Mouse (Mus musculus) hindbrain, embryonic 14.5 days (tissue): ENCODE results near the gene Gpr84. TPM values are rescaled to one million over a fixed set of nuclear protein-coding genes. Genes with fewer than 3 reads are reported as not detected.
A peak's percentile ranks its signal among the peaks of the same experiment; 100 is the strongest.

Experiments
- ATAC-seq: fragments of 200-750 bp; cut with Nextera tagmentation; 2 replicates; pipeline ENCODE4 v1.8.0; 2017; ENCODE audit warnings: moderate number of reproducible peaks, mild to moderate bottlenecking, moderate TSS enrichment, moderate library complexity; ENCODE audit not compliant: low FRiP score
- DNase-seq: peaks from one replicate; pipeline ENCODE4 v3.0.0-alpha.2; 2015; ENCODE audit warnings: low spot score
- H3K27ac ChIP-seq: fragments of 300-500 bp; sonication (generic); 2 replicates; pipeline ENCODE4 v1.5.1; 2014; ENCODE audit warnings: mild to moderate bottlenecking, moderate library complexity
- H3K27me3 ChIP-seq: fragments of 300-500 bp; sonication (generic); 2 replicates; pipeline ENCODE4 v1.6.1; 2014; ENCODE audit warnings: mild to moderate bottlenecking, low read length, mixed read lengths; ENCODE audit not compliant: control insufficient read depth, insufficient read depth
- H3K36me3 ChIP-seq: fragments of 300-500 bp; sonication (generic); replicated peaks from 2 replicates; pipeline ENCODE4 v1.6.1; 2014; ENCODE audit not compliant: control insufficient read depth, insufficient read depth
- H3K4me1 ChIP-seq: fragments of 300-500 bp; sonication (generic); replicated peaks from 2 replicates; pipeline ENCODE4 v1.6.1; 2014; ENCODE audit warnings: antibody characterized with exemption, low read length, mixed read lengths; ENCODE audit not compliant: control insufficient read depth, insufficient read depth
- H3K4me2 ChIP-seq: fragments of 300-500 bp; sonication (generic); replicated peaks from 2 replicates; pipeline ENCODE4 v1.6.1; 2014; ENCODE audit warnings: mild to moderate bottlenecking, moderate library complexity
- H3K4me3 ChIP-seq: fragments of 300-500 bp; sonication (generic); replicated peaks from 2 replicates; pipeline ENCODE4 v1.5.1; 2014; ENCODE audit warnings: mild to moderate bottlenecking, low read length
- H3K9ac ChIP-seq: fragments of 300-500 bp; sonication (generic); 2 replicates; pipeline ENCODE4 v1.6.1; 2014
- H3K9me3 ChIP-seq: fragments of 300-500 bp; sonication (generic); 2 replicates; pipeline ENCODE4 v1.6.1; 2016; ENCODE audit warnings: low read length; ENCODE audit not compliant: control insufficient read depth
- WGBS: fragments of 180-500 bp; shearing (Covaris S2); extraction: QIAGEN DNeasy Blood & Tissue Kit; methylation state at CpG from one replicate; pipeline ENCODE4 v1.1.7; 2014; 5-methylcytosine and 5-hydroxymethylcytosine counted together
- polyA plus RNA-seq: library from polyadenylated mRNA; unstranded; fragments of >200 nt; fragmentation: Nextera tagmentation; extraction: Ambion mirVana; gene quantifications from 2 replicates; pipeline ENCODE4 v1.2.1, GENCODE M21; 2014

The Gpr84 gene
- 0.12 and 0.39 TPM in 2 replicates for polyA plus RNA-seq

DNA sequence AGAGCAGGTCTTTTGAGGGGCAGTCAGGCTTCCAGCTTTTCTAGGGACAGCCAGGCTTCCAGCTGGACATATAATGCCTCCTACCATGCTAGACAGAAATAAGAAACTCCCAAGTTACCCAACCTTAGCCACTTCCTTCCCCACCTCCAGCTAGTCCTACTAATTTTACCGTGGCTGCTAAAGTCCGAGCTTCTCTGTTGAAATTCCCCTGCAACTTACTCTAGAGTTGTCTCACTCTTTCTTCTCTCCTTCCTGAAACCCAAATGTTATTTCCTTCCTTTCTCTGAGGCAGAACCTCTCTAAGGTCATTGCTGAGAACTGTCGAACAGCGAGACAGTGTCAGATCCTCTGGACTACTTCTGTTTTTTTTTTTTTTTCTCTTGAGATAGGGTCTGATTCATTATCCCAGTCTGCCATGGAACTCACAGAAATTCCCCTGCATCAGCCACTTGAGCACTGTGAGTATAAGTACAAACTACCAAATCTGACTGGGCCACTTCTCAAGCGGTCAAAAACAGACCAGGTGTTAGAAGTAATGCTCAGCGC, at the start of gene Gpr84:
Gene Gpr84 (minus strand): TSS at position 248 of the 546 bp plus-strand sequence.
- 84% methylated on average over 6 of the region's 6 CpGs for WGBS
- H3K4me2 ChIP-seq: no peak within 1 kb of the TSS
- no peak within 1 kb of the TSS for H3K9ac ChIP-seq
- no peak within 1 kb of the TSS for H3K4me3 ChIP-seq
- H3K27ac ChIP-seq: no peak within 1 kb of the TSS
- ATAC-seq: no peak
- peaks cover 4% of the 10 kb centered on the region; the same call in 1 of the 2 replicates for H3K36me3 ChIP-seq
- peaks cover 27% of the 10 kb centered on the region for H3K4me1 ChIP-seq
- no peak for DNase-seq
- H3K9me3 ChIP-seq: no peaks in the 10 kb centered on the region
- H3K27me3 ChIP-seq: no peaks in the 10 kb centered on the region

GRCm38 (mm10) chr15:103359869-103360602, 49.6 kb upstream of the Gpr84 start:
- 88% methylated on average over 5 of the region's 5 CpGs for WGBS
- no peaks in the 10 kb centered on the region for H3K36me3 ChIP-seq
- H3K27ac ChIP-seq: no peak overlapping the region
- no peaks in the 10 kb centered on the region for H3K9me3 ChIP-seq
- H3K4me1 ChIP-seq: no peaks in the 10 kb centered on the region
- DNase-seq (no peak), ATAC-seq (no peak)
- H3K27me3 ChIP-seq: no peaks in the 10 kb centered on the region
- no peak overlapping the region for H3K4me3 ChIP-seq
- H3K4me2 ChIP-seq: no peak overlapping the region
- no peak overlapping the region for H3K9ac ChIP-seq

DNA sequence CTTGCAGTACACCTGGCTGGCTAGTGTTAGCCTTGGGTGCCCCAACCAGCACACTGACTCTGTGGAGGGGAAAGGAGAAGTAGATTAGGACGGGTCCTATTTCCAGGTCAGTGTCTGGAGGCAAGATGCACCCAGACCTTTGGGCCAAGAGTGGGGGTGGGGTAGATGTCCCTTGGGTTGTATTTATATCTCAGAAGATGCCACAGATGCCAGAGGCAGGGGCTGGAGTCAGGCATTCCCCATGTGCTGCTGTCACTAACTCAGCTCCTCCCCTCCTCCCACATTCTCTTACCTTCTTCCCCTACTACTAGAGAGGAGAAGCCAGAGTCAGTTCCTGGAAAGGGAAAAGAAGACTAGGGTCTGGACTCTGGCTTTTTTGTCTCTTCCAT, 48.7 kb upstream of the Gpr84 start:
- Histone ChIP-seq H3K4me2 (no peak overlapping the region), H3K4me1 (no peaks in the 10 kb centered on the region), H3K9ac (no peak overlapping the region), H3K27ac (no peak overlapping the region), H3K27me3 (no peaks in the 10 kb centered on the region), H3K4me3 (no peak overlapping the region), H3K9me3 (no peaks in the 10 kb centered on the region), H3K36me3 (no peaks in the 10 kb centered on the region)
- ATAC-seq (no peak), DNase-seq (no peak)
- WGBS: 73% methylated on average over 1 of the region's 1 CpGs

- H3K36me3 ChIP-seq: no peaks in the 10 kb centered on the region
- no peak overlapping the region for H3K4me3 ChIP-seq
- H3K9ac ChIP-seq: no peak overlapping the region
- no peak overlapping the region for H3K27ac ChIP-seq
- DNase-seq (no peak), ATAC-seq (peak; percentile 34; the same call in 1 of the 2 replicates)
- no peaks in the 10 kb centered on the region for H3K27me3 ChIP-seq
- no peaks in the 10 kb centered on the region for H3K4me1 ChIP-seq
- no peak overlapping the region for H3K4me2 ChIP-seq
- H3K9me3 ChIP-seq: no peaks in the 10 kb centered on the region
- 38% methylated on average over 4 of the region's 4 CpGs for WGBS
Measured at GRCm38 (mm10) chr15:103358278-103359121, 48.1 kb upstream of the Gpr84 start.

GRCm38 (mm10) chr15:103357817-103358216, 47.4 kb upstream of the Gpr84 start:
- Histone ChIP-seq H3K4me1 (no peaks in the 10 kb centered on the region), H3K9ac (no peak overlapping the region), H3K4me2 (no peak overlapping the region), H3K9me3 (no peaks in the 10 kb centered on the region), H3K36me3 (no peaks in the 10 kb centered on the region), H3K27ac (no peak overlapping the region), H3K4me3 (no peak overlapping the region), H3K27me3 (no peaks in the 10 kb centered on the region)
- no peak for DNase-seq
- WGBS: 86% methylated on average over 4 of the region's 4 CpGs
- ATAC-seq: no peak

DNA sequence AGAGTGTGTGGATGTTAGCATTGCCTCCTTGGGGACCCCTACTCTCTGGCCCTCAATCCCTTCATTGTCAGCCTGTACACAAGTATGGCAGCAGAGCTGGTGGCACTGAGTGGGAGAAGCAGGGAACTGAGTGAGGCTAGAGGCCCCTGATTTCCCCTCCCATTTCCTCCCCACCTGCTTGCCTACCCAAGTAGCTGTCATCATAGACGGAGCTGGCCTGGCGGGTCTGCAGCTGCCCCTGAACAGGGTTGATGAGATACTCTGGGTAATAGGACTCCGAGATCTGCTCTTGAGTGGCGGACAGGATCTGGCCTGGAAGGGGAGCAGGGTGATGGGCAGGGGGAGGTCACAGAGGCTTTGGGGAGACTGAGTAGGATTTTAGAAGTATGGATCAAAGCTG, 45.7 kb upstream of the Gpr84 start:
- H3K9ac ChIP-seq: no peak overlapping the region
- H3K27me3 ChIP-seq: no peaks in the 10 kb centered on the region
- DNase-seq (no peak), ATAC-seq (no peak)
- no peak overlapping the region for H3K4me2 ChIP-seq
- no peaks in the 10 kb centered on the region for H3K36me3 ChIP-seq
- H3K27ac ChIP-seq: no peak overlapping the region
- no peaks in the 10 kb centered on the region for H3K9me3 ChIP-seq
- 84% methylated on average over 4 of the region's 4 CpGs for WGBS
- no peak overlapping the region for H3K4me3 ChIP-seq
- no peaks in the 10 kb centered on the region for H3K4me1 ChIP-seq

GRCm38 (mm10) chr15:103355420-103355819, 45.0 kb upstream of the Gpr84 start:
- Histone ChIP-seq H3K4me3 (no peak overlapping the region), H3K9me3 (no peaks in the 10 kb centered on the region), H3K4me2 (no peak overlapping the region), H3K9ac (no peak overlapping the region), H3K27ac (no peak overlapping the region), H3K27me3 (no peaks in the 10 kb centered on the region), H3K36me3 (no peaks in the 10 kb centered on the region), H3K4me1 (no peaks in the 10 kb centered on the region)
- ATAC-seq: no peak
- no peak for DNase-seq
- 89% methylated on average over 4 of the region's 4 CpGs for WGBS

- DNase-seq (no peak), ATAC-seq (no peak)
- no peaks in the 10 kb centered on the region for H3K9me3 ChIP-seq
- WGBS: 94% methylated on average over 2 of the region's 2 CpGs
- no peaks in the 10 kb centered on the region for H3K36me3 ChIP-seq
- no peak overlapping the region for H3K27ac ChIP-seq
- no peaks in the 10 kb centered on the region for H3K27me3 ChIP-seq
- no peak overlapping the region for H3K4me3 ChIP-seq
- H3K4me2 ChIP-seq: no peak overlapping the region
- H3K9ac ChIP-seq: no peak overlapping the region
- H3K4me1 ChIP-seq: no peaks in the 10 kb centered on the region
Measured at GRCm38 (mm10) chr15:103354690-103355089, 44.3 kb upstream of the Gpr84 start.

DNA sequence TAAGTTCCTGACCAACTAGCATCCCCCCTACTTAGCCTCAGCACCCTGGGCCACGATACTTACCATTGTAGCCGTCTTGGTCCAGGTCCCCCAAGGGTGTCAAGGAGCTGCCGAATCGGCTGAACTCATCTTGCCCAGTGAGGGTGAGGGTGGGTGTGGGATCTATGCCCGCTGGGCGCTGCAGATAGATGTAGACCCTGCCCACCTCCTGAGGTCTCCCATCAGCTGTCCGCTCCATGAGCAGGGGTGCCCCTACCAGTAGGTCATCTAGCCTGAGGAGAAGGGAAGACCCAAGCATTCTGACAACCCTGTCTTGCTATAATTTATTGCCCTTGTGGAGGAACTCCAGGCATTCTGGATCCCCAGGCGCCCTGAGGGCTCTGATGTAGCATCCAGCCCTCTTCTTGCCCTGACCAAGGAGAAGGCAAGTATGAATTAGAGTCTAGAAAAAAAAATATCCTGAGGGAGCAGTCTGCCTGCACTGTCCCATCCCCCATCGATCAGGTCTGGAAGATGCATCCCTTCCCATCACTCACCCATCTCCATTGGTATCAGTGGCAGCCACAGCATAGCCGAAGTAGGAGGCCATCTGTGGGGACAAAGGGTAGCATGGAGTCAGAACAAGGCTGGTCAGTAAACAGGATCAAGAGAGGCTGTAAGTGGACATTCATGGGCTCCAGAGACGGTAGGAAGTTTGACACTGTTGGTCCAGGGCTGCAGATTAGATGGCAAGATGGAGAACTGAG, 43.3 kb upstream of the Gpr84 start:
- no peaks in the 10 kb centered on the region for H3K9me3 ChIP-seq
- no peak overlapping the region for H3K9ac ChIP-seq
- H3K4me3 ChIP-seq: no peak overlapping the region
- DNase-seq (no peak), ATAC-seq (no peak)
- no peak overlapping the region for H3K27ac ChIP-seq
- H3K36me3 ChIP-seq: no peaks in the 10 kb centered on the region
- no peaks in the 10 kb centered on the region for H3K4me1 ChIP-seq
- H3K27me3 ChIP-seq: no peaks in the 10 kb centered on the region
- no peak overlapping the region for H3K4me2 ChIP-seq
- WGBS: 95% methylated on average over 11 of the region's 11 CpGs
